Mouse (Mus musculus) embryonic facial prominence, embryonic 12.5 days (tissue): ENCODE measurements around the gene Rab3il1. TPM values are rescaled to one million over a fixed set of nuclear protein-coding genes. Genes with fewer than 3 reads are reported as not detected.

Experiments used
- ATAC-seq: fragments of 200-750 bp; cut with Nextera tagmentation; 2 replicates; pipeline ENCODE4 v1.8.0; 2017; ENCODE audit not compliant: insufficient number of reproducible peaks, insufficient read depth, low FRiP score, low TSS enrichment
- H3K27ac ChIP-seq: fragments of 300-500 bp; sonication (generic); 2 replicates; pipeline ENCODE4 v1.5.1; 2016; ENCODE audit warnings: mild to moderate bottlenecking
- H3K27me3 ChIP-seq: fragments of 300-500 bp; sonication (generic); 2 replicates; pipeline ENCODE4 v1.6.1; 2016; ENCODE audit warnings: mild to moderate bottlenecking, moderate library complexity
- H3K36me3 ChIP-seq: fragments of 300-500 bp; sonication (generic); 2 replicates; pipeline ENCODE4 v1.6.1; 2016; ENCODE audit warnings: mild to moderate bottlenecking
- H3K4me1 ChIP-seq: fragments of 300-500 bp; sonication (generic); 2 replicates; pipeline ENCODE4 v1.6.1; 2016
- H3K4me2 ChIP-seq: fragments of 300-500 bp; sonication (generic); replicated peaks from 2 replicates; pipeline ENCODE4 v1.6.1; 2016; ENCODE audit warnings: mild to moderate bottlenecking, moderate library complexity
- H3K4me3 ChIP-seq: fragments of 300-500 bp; sonication (generic); 2 replicates; pipeline ENCODE4 v1.5.1; 2016; ENCODE audit warnings: mild to moderate bottlenecking
- H3K9ac ChIP-seq: fragments of 300-500 bp; sonication (generic); 2 replicates; pipeline ENCODE4 v1.6.1; 2016; ENCODE audit warnings: mild to moderate bottlenecking, moderate library complexity
- H3K9me3 ChIP-seq: fragments of 300-500 bp; sonication (generic); 2 replicates; pipeline ENCODE4 v1.6.1; 2016; ENCODE audit warnings: mild to moderate bottlenecking, moderate library complexity
- WGBS: fragments of 180-500 bp; shearing (Covaris S2); methylation state at CpG from one replicate; pipeline ENCODE4 v1.1.7; 2016; 5-methylcytosine and 5-hydroxymethylcytosine counted together
- polyA plus RNA-seq: library from polyadenylated mRNA; unstranded; fragments of >200 nt; fragmentation: Nextera tagmentation; extraction: Ambion mirVana; gene quantifications from 2 replicates; pipeline ENCODE4 v1.2.1, GENCODE M21; 2016

Rab3il1 gene
- polyA plus RNA-seq, 1 experiment from 2014 or later = 48.0 TPM

DNA sequence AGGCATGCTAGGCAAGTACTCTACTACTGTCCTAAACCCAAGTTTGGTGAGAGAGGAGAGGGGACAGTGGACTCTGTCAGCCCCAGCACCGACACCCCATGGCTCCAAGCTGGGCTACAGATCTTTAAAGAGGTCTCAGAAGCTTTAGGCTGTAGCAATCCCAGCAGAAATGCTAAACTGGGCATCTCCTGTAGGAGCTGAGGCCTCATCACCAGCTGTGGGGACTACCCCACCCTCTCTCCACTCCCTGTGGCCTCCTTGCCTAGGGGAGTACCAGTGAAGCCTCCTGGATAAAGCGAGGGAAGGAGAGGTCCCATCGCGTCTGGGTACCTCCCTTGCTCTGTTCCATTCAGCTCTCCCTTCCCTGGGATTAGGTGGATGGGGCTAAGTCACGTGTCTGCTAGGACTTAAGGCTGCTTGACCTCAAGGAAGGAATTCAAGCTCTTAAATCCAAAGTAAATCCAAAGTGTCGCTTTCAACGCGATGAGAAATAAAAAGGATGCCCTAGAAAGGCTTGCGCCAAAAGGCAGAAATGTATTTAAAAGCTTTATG, 57.5 kb downstream of the Rab3il1 start:
- no peaks in the 10 kb centered on the region for H3K4me1 ChIP-seq
- H3K9ac ChIP-seq = no peak overlapping the region
- no peaks in the 10 kb centered on the region for H3K9me3 ChIP-seq
- H3K4me3 ChIP-seq = no peak overlapping the region
- no peak for ATAC-seq
- H3K27ac ChIP-seq = no peak overlapping the region
- no peak overlapping the region for H3K4me2 ChIP-seq
- peaks cover 34% of the 10 kb centered on the region for H3K36me3 ChIP-seq
- H3K27me3 ChIP-seq = no peaks in the 10 kb centered on the region
- 54% methylated on average over 9 of the region's 9 CpGs for WGBS

DNA sequence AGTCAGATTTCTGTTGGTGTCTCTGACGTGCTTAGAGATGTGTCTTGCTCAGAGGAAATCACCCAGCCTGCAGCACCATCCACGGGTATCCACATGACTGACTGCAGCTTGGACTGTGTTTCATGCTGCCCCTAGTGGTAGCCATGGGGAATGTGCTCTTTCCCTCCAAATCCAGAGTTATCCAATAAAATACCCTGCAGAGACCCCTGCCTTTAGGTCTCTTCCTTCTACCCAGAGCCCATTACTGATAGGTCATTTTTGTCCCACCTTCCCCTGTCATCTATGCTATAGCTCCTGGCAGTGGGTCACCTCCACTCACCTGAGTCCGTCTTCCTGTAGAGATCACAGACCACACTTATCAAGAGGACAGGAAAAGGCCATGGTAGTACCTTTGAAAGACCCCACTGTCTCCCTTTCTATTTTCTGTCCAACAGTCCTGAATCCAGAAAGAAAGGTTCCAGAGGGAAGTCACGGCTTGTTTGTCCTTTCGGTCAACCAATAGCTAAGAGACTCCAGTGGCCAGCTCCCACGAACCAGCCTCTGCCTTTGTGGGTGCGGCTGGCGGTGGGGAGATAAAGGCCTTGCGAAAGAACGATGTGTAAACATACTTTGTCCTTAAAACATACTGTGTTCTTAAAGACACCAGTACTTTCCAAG, 58.6 kb downstream of the Rab3il1 start:
- 62% methylated on average over 10 of the region's 10 CpGs for WGBS
- H3K4me1 ChIP-seq = no peaks in the 10 kb centered on the region
- H3K36me3 ChIP-seq = peaks cover 38% of the 10 kb centered on the region
- H3K4me3 ChIP-seq = no peak overlapping the region
- no peak overlapping the region for H3K27ac ChIP-seq
- ATAC-seq = no peak
- no peak overlapping the region for H3K4me2 ChIP-seq
- H3K9ac ChIP-seq = no peak overlapping the region
- no peaks in the 10 kb centered on the region for H3K27me3 ChIP-seq
- H3K9me3 ChIP-seq = no peaks in the 10 kb centered on the region

DNA sequence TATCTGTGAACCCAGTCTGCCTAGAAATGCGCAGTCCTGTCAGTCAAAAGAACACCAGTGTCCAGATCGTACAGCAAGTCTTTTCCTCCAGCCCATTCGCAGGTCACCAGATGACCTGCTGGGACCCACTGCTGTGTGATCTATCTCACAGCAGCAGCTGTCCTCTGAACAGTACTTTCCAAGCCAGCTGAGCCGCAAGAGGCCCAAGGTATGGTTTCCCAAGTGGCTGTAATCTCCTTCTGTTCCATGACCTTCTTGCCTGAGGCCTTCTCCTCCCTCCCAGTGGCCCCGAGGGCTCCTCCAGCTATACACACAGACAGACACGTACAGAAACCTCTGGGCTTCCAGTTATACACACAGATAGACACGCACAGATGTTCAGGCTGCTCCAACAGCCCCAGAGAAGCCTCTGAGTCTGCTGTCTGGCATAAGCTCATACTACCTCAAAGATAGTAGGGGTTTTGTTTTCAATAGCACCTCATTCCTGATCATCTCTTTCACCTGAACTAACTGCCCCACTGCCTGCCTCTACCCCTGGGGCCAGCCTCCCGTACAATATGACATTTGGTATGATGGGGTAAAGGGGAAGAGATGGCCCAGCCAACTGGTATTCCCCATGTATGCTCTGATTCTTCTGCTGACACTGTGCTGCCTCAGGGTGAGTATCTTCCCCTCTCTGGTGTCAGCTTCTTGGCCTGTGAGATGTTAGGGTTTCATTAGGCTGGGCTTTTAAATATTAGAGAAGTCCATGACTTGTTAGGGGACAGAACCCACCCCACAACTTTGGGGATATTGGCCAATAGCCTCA, 59.5 kb downstream of the Rab3il1 start:
- ATAC-seq = no peak
- no peak overlapping the region for H3K4me3 ChIP-seq
- no peak overlapping the region for H3K4me2 ChIP-seq
- 0 out of 2 replicates have a peak overlapping the region, but pooled peaks have one; percentile 41 for H3K27ac ChIP-seq
- H3K9me3 ChIP-seq = no peaks in the 10 kb centered on the region
- H3K9ac ChIP-seq = no peak overlapping the region
- no peaks in the 10 kb centered on the region for H3K4me1 ChIP-seq
- no peaks in the 10 kb centered on the region for H3K27me3 ChIP-seq
- peaks cover 48% of the 10 kb centered on the region for H3K36me3 ChIP-seq
- 49% methylated on average over 8 of the region's 8 CpGs for WGBS

DNA sequence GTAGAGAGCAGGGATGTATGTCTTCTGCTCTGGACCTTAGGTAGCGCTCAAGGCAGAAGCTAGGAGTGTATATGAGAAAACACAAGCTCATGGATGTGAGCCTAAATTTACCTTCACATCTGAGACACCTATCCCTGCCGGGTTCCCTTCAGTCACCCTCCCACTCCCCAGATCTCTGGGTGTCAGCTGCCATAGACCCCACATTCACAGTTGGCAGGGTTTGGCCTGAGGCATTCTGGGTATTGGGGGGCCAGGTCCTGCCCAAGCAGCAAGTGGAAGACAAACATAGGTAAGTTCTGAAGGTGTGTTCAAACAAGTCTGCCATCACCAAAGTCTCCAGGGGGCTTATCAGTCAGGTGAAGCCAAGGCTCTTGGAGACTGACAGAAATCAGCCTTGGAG, 60.2 kb downstream of the Rab3il1 start:
- Histone ChIP-seq H3K4me1 (no peaks in the 10 kb centered on the region), H3K4me2 (no peak overlapping the region), H3K9ac (no peak overlapping the region), H3K4me3 (no peak overlapping the region), H3K9me3 (no peaks in the 10 kb centered on the region), H3K27me3 (no peaks in the 10 kb centered on the region), H3K36me3 (peaks cover 54% of the 10 kb centered on the region), H3K27ac (no peak overlapping the region)
- WGBS = 85% methylated on average over 2 of the region's 2 CpGs
- ATAC-seq = no peak

DNA sequence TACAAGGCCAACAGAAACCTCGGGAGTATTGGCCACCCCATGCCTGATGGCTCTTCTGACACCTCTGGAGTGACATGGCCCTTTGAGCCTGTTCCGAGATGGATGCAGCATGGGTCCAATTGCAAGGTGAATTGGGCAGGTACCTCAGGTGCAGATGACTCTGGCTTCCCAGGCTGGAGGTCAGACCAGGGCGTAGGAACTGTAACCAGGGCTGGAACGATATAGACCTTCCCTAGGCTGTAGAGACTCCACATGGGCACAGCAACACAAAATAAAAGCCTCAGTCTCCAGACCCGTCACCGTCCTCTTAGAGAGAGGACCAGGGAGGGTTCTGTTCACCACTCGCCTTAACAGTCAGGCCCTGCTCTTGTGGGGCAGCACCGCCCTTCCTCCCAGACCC, 60.8 kb downstream of the Rab3il1 start:
- Histone ChIP-seq H3K4me2 (no peak overlapping the region), H3K36me3 (peaks cover 57% of the 10 kb centered on the region), H3K4me1 (no peaks in the 10 kb centered on the region), H3K4me3 (no peak overlapping the region), H3K9me3 (no peaks in the 10 kb centered on the region), H3K9ac (no peak overlapping the region), H3K27me3 (no peaks in the 10 kb centered on the region), H3K27ac (no peak overlapping the region)
- no peak for ATAC-seq
- WGBS = 88% methylated on average over 8 of the region's 8 CpGs

DNA sequence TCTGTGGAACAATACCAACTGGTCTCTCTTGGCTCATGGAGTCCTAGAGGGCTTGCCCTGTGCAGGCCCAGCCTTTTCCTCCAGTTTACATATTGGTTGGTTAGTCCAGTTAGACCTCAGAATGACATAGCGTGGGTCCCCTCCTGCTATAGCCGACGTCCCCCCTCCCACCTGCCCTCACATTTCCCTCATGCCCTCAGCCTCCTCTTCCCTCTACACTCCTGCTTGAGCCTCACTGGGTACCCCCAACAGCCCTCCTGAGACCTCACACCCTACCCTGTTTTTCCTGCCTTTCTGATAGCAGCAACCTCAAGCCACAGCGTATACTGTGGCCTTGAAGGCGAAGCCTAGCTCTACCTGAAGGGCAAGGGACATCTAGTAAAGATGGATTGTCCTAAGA, 61.4 kb downstream of the Rab3il1 start:
- no peaks in the 10 kb centered on the region for H3K4me1 ChIP-seq
- no peak overlapping the region for H3K4me2 ChIP-seq
- H3K9ac ChIP-seq = no peak overlapping the region
- no peak overlapping the region for H3K27ac ChIP-seq
- 99% methylated on average over 5 of the region's 5 CpGs for WGBS
- no peaks in the 10 kb centered on the region for H3K9me3 ChIP-seq
- H3K4me3 ChIP-seq = no peak overlapping the region
- H3K36me3 ChIP-seq = peaks cover 63% of the 10 kb centered on the region
- no peak for ATAC-seq
- H3K27me3 ChIP-seq = no peaks in the 10 kb centered on the region

DNA sequence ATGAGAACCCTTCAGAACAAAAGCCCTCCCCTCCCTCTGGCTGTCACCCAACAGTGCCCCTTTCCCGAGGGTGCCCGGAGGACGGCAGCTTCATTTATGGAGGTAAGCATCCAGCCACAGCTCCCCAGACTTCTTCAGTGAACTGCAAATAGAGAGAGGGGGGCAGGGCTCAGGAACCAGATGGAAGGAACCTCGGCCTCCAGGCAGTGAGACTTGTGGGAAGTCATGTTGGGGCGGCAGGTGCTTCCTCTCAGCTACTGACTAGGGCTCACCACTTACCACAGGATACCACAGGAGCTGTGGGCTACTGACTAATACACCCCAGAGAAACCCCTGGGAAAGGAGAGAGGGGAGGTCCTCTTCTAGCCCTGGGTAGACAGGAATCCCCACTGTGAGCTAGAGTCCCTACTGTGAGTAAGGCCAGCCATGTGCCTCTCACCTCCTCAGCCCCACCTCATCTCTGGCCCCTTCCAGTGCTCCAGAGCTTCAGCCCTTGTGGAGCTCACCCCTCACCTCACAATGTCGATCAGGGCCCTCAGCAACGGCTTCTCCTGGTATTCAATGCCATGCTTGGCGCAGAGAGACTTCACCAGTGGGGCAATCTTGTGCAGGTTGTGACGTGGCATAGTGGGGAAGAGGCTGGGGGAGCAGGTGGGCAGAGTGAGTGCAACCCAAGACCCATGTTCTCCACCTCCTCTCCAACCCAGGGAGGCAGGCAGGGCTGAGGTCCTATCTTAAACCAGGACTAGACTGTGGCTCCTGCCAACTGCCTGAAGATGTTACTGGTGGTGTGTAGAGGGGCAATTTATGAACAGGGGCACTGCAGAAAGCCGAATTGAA, 62.9 kb downstream of the Rab3il1 start:
- H3K9me3 ChIP-seq = no peaks in the 10 kb centered on the region
- no peak overlapping the region for H3K27ac ChIP-seq
- no peak overlapping the region for H3K9ac ChIP-seq
- no peak overlapping the region for H3K4me3 ChIP-seq
- H3K4me1 ChIP-seq = no peaks in the 10 kb centered on the region
- 88% methylated on average over 10 of the region's 10 CpGs for WGBS
- no peak for ATAC-seq
- H3K4me2 ChIP-seq = no peak overlapping the region
- peaks cover 78% of the 10 kb centered on the region for H3K36me3 ChIP-seq
- H3K27me3 ChIP-seq = no peaks in the 10 kb centered on the region

DNA sequence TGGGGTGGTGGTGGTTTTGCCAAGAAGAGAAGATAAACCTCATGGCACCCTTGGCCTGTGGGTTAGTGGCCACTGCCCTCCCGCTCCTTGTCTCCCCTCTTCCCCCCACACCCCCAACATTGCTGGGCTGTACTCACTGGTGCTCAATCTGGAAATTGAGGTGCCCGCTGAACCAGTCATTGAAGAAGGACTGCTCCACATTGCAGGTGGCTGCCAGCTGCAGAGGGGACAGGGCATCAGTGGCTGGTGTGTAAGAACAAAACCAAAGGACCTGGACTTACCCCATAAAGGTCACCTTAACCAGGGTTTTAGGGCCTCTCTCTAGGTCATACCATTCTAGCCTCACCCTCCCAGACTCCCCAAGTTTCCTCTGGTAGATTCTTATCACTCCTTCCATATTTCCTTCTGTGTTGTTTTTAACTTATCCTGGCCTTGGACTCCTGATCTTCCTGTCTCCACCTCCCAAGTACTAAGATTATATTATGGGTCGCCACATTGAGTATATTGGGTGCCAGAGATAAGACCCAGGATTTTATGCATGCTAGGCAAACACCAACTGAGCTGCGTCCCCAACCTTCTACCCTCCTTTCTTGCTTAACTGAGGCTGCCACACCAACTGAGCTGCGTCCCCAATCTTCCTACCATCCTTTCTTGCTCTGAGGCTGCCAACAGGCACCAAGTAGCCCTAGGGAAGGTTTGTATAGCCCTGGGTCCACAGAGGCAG, 64.2 kb downstream of the Rab3il1 start:
- Histone ChIP-seq H3K9me3 (no peaks in the 10 kb centered on the region), H3K4me1 (no peaks in the 10 kb centered on the region), H3K4me2 (no peak overlapping the region), H3K27me3 (no peaks in the 10 kb centered on the region), H3K27ac (no peak overlapping the region), H3K36me3 (peaks cover 90% of the 10 kb centered on the region), H3K4me3 (no peak overlapping the region), H3K9ac (no peak overlapping the region)
- no peak for ATAC-seq
- WGBS = 94% methylated on average over 5 of the region's 5 CpGs

DNA sequence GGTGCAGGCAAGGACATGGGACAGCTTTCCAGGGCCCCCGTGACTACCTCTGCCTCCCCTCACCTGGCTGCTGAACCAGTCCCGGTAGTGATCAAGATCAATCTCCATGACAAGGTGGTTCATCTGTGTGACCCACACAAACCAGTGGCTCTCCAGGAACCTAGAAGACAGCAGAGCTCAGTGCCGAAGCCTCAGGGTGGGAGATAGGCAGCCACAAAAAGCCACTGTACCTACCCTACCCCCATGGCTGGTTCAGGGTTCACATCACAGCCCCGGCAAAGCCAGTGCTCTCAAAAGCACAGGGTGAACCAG, 64.7 kb downstream of the Rab3il1 start:
- ATAC-seq = no peak
- H3K27me3 ChIP-seq = no peaks in the 10 kb centered on the region
- WGBS = 93% methylated on average over 4 of the region's 4 CpGs
- H3K27ac ChIP-seq = no peak overlapping the region
- no peak overlapping the region for H3K4me2 ChIP-seq
- no peak overlapping the region for H3K4me3 ChIP-seq
- H3K4me1 ChIP-seq = no peaks in the 10 kb centered on the region
- H3K36me3 ChIP-seq = peaks cover 91% of the 10 kb centered on the region
- H3K9ac ChIP-seq = no peak overlapping the region
- H3K9me3 ChIP-seq = no peaks in the 10 kb centered on the region

DNA sequence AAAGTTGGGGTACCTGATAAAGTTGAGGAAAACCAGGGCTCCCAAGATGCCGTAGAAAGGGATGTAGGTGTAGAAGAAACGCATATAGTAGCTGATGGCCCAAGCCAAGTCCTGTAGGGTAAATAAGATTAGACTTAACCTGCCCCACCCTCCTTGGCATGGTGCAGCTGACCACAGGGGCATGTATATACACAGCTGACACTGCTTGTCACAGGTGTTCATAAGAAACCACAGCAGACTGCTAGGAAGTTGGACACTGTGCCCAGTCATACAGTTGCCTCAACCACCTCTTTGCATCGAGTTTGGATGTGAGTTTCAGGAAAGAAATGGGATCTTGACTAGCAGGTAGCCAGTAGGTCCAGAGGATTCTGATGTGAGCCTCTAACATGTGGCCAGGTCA, 65.0 kb downstream of the Rab3il1 start:
- no peak for ATAC-seq
- WGBS = 92% methylated on average over 3 of the region's 3 CpGs
- Histone ChIP-seq H3K27me3 (no peaks in the 10 kb centered on the region), H3K4me2 (no peak overlapping the region), H3K9me3 (no peaks in the 10 kb centered on the region), H3K9ac (no peak overlapping the region), H3K36me3 (peaks cover 95% of the 10 kb centered on the region), H3K27ac (no peak overlapping the region), H3K4me3 (no peak overlapping the region), H3K4me1 (no peaks in the 10 kb centered on the region)

DNA sequence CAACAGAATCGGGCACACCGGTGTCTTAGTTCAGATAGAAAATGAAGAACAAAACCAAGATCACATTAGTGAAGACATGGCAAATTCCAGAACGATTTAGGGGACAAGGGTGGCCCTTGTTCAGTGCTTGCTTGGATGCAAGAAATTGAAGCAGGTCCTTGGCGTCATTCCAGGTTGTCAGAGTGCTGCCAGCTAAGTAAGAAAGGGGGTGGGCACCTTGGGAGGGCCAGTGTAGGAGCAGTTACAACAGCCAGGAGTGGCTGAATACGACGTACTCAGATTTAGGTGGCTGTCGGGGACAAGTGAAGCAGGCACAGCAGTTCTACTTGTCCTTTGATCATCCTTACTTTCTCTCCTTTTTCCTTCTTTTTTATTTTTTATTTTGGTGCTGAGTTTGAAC, 66.2 kb downstream of the Rab3il1 start:
- H3K27me3 ChIP-seq = no peaks in the 10 kb centered on the region
- no peak for ATAC-seq
- H3K27ac ChIP-seq = no peak overlapping the region
- no peak overlapping the region for H3K4me3 ChIP-seq
- H3K4me1 ChIP-seq = no peaks in the 10 kb centered on the region
- no peak overlapping the region for H3K9ac ChIP-seq
- H3K9me3 ChIP-seq = no peaks in the 10 kb centered on the region
- 91% methylated on average over 7 of the region's 7 CpGs for WGBS
- no peak overlapping the region for H3K4me2 ChIP-seq
- H3K36me3 ChIP-seq = peaks cover 94% of the 10 kb centered on the region
